Mouse (Mus musculus) thymus, adult 18-20 months (tissue): ENCODE results near the gene Asb9.

Source experiments
- DNase-seq, 2 experiments: peaks; one replicate each; pipeline ENCODE4 v3.0.0; 2022; ENCODE audit warnings: mixed read lengths in 2 of 2

Gene Asb9

DNA sequence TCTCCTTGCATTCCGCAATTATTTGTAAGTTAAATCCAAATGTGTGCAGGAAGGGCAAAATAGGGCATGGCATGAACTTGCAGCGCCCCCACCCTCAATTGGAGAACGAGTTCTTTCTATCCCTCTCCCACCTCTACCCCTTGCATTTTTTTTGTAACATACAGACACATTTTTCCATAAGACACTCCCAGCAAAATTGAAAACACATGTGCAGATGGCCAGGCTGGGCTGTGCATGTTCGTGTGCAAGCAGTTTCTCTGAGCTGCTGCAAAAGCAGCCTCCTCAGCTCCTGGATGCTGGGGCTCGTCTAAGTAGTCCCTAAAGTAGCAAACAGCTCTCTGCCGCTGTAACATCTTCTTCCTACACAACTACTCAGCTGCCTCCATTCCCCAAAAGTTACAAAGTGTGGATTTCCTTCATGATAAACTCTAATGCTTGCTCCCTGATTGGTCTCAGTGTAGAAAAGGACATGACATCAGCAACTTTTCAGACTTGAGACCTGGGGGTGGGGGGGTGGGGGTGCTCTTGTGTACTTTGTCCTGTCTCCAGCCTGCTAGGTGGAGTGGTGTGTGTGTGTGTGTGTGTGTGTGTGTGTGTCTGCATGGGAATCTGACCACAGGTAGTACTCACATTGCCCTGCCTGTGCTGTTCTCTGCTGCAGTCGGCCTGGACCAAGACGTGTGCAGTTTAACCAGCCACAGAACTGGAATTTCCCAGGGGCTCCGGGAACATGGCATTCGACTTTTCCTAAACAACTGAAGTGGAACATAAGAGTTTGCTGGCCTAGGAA, at the start of gene Asb9:
TSS of gene Asb9 (plus strand) at position 619 of the 790 bp plus-strand sequence.
- DNase-seq: no peak

DNA sequence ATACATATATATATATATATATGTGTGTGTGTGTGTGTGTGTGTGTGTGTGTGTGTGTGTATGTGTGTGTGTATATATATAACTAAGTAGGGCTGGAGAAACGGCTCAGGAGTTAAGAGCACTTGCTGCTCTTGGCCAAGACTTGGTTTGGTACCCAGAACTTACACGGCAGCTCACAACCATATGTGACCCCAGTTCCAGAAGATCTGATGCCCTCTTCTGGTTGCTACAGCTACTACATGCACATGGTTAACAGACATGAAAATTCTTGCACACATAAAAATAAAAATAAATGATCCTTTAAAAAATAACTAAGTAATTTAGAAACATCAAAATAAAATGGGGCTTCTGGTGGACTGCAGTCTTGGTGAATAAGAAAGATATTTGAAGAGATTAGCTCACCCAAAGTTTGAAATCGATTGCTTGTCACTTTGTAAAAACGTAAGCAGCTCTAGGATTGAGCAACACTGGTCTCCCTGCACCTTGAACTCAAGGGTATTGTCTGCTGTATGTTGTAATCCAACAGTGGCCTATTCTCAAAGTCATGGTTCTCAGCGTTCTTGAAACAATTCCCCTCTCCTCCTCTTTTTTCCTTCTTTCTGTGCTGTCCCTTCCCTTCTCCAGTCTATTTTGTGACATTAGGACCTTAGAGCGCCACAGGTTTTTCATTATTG, 46.8 kb upstream of the Asb9 start:
- DNase-seq: no peak

DNA sequence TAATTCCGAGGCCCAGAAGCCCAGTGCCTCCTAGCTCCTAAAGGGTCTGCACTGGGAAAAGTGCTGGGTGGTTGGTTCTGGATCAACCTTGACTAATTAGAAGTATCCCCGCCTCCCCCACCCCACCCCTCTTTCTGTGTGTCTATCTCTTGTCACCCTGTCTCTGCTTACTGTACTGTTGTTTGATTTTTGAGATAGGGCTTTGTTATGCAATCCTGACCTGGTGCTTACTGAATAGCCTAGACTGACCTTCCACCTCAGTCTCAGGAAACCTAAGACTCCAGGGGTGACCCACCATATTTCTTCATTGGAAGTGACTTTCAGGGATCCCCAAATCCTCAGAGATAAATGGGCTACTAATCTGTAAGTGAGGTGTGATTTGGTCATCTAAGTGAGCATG, 3.9 kb upstream of the Asb9 start:
- DNase-seq: no peak

DNA sequence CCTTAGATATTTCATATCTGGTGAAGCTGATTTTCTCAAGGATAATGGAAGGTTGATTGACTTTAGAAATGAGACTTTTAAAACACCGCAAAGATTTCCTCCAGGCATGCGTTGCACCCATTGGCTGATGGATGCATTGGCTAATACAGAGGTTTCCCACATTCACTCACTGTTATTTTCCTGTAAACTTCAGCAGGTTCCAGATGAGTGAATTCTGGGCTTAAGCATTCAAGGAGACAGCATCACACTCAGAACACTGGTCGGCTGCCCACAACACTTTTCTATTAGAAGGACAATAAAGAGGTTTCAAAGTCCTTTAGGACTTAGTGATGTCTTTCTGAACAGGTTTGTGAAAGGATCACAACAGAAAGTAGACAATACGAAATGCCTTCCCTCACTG, 941 bp downstream of the Asb9 start:
- DNase-seq: no peak

DNA sequence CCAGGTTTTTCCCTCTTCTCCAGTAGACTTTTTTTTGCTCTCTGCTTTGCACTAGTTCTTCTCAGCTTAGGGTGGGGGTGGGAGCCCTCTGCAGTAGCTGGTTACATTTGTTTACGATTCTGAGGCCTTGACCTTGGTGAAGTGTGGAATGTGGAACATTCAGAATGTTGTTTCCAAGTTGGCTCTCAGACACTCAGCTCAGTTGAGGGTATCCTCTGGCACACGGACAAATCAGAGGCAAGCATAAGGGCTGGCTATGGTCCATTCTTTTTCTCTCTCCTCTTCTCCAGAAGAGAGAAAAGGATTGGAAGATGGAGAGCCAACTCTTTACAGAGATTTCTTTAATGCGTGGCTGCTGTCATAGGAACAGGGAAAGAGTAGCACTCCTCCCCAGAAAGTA, 2.6 kb downstream of the Asb9 start:
- DNase-seq: no peak

DNA sequence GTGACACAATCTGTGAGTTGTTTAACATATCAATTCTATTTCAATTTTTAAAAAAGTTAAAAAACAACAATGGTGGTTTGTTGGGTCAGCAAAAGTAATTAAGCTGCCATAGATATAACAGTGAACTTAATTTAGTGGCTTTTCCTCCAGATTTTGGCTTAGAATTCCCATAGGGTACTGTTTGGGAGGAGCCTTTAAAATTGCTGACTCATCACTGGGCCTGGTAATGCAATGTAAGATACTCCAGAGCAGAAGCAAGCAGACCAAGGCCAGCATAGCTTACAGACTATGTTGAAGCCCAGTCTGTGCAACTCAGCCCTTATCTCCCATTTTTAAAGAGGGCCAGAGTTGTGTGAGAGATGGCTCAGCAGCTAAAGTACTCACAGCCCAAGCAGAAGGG, 16.0 kb downstream of the Asb9 start:
- DNase-seq: no peak

DNA sequence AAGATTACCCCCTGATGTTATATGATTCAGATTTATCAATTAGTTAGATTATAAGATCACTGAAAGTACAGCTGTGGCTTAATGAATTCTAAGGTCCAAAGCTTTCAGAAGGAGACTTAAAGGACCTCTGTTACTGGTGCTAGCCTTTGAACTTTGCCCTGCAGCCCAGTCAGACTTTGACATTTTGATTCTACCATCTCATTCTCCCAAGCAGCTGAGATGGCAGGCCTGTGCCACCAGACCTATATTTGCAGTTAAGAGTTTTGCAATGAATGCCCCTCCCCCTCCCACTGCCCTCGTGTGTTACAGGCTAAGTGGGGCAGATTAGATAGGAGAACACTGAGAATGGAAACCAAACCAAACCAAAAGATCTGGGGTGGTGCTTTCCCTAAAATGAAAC, 20.4 kb downstream of the Asb9 start:
- DNase-seq: no peak

DNA sequence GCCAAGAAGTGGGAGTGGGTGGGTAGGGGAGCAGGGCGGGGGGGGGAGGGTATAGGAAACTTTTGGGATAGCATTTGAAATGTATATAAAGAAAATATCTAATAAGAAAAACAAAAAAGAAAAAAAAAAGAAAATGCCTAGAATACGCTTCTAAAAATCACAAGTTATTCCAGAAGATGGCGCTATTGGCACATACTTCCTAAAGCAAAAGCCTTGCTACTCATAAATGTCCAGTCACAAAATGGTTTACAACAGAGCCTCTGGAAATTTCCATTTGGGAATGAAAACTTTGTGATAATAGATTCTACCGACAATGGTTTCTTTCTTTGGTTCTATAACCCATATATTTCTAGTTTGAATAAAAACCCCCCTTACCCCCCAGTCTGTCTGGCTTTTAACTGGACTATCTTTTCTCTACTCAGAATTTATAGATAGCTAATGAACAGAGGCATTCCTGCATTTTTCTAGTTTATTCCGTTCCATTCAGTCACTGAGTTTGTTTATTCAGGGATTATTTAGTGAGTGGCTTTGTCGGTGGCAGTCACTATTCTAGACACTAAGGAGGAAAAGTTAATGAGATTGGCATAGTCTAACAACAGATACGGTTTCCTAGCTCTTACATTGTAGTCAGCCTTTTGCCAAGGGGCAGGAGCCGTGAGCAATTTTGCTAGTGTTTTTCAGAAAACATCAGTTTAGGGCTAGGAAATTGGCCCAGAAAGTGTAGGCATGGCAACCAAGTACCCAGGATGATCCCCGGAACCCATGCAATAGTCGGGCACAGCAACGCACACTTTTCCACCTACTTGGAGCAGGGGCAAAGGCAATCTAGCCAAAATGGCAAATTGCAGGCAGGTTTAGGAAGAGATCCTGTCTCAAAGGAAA, 35.5 kb downstream of the Asb9 start:
- no peak for DNase-seq

DNA sequence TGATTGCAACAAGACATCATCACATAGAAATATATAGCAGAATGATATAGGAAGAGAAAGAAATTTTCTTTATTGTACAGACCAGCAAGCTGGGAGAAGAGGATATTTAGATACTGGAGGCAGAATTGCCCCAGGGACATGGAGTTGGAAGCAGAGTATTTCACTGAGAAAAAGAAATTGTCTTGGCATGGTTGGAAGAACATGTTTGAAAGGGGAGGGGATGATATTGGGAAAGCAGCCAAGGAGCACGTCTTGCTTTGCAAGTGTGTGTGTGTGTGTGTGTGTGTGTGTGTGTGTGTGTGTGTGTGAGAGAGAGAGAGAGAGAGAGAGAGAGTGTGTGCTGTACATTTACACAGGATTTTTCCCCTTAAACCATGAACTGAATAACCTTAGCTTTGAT, 64.1 kb downstream of the Asb9 start:
- DNase-seq: no peak

DNA sequence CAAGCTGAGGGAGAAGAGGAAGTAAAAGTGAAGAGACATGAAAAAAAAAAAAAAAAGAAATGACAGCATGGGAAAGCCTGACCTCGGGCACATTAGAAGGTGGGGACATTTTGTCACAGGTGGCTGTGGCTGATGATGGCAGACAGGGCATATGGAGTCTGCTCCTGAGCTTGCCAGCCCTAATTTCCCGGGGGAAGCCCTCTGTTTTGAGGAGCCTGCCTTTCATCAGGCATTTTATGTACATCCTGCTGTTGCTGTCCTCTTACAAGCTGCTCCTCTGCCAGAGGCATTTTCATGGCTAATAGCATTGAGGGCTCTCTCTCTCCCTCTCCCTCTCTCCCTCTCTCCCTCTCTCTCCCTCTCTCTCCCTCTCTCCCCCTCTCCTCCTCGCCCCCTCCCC, 70.8 kb downstream of the Asb9 start:
- DNase-seq: no peak
